Mouse (Mus musculus) lung, postnatal 25 days (tissue): Measurements from ENCODE around the gene Hist2h2aa2.
"Not testable (repeated sequence)": the region's sequence is repeated elsewhere in the genome, so short reads cannot be mapped to it uniquely, and the experiment has no call there.

Source experiments
- DNase-seq: peaks from one replicate; pipeline ENCODE4 v3.0.0; 2022; ENCODE audit warnings: low spot score

The Hist2h2aa2 gene

DNA sequence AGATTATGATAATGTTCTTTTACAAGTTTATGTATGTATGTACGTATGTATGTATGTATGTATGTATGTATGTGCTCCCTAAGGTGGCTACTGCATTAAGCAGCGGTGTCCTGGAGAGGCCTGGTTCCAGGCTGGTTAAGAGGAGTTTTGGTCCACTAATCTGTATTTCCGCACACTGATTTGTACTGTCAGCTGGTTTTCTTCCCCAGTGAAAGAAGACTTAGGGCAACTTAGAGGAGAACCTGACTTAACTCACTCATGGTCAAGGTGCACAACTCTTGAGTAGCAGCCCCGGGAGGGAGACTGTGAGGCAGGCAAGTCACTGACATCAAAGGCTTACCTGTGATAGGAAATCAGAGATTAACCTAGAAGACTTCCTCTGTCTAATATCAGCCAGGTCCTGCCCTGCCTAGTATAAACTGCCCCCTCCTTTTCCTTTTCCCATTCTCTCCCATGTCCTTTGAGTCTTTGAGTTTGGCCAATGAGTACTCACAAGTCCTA, 3.2 kb downstream of the Hist2h2aa2 start:
- no peak for DNase-seq

DNA sequence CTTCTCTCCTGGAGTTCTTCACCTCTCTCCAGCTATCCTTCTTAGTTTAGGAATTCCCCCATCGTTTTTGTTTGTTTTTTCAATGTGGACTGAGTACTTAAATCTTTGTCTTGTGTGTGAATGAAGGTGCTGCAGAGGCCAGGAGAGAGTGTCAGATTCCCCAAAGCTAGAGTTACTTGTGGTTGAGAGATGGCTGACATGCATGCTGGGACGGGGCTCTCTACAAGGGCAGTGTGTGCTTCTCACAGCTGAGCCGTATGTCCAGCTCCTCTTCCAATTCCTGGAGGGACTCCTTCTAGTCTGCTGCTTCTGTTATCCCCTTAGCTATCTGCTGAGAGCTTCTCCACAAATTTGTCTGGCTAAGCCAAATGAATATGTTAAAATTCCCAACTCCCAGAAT, 4.2 kb downstream of the Hist2h2aa2 start:
- no peak for DNase-seq

DNA sequence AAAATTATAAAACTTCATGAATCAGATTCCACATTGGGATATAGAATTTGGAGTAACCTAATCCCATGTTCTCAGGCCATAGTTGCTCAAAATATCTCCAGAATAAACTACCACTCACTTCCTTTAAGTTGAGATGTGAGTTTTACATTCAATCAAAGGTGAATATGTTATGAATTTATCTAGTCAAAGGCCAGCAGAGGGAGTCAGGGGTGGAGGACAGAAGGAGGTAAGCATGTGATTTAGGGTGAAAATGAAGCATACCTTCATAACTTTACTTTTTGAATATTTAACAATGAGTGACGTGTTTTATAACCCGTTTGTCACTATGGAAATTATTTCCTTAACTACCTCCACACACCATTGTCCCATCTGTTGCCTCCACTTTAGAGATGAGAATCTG, 5.2 kb downstream of the Hist2h2aa2 start:
- DNase-seq, result no peak

DNA sequence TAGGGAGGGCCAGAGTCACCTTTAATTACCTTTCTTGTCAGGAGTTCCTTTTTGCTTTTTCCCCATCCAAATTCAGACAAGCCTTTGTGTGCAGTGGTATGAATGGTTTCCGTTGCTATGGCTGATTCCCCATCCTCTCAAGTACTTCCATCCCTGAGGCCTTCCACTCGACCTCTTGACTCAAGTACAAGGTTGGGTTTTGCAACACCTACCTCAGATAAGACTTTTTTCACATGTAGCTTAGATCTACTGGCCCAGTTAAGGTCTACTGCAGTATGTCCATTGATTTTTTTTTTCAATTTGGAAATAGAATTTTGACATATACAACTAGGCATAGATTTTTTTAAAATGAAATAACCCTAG, 8.3 kb downstream of the Hist2h2aa2 start:
- DNase-seq, result peak; percentile 76

- no peak for DNase-seq
Measured at GRCm38 (mm10) chr3:96230910-96231757, 8.9 kb downstream of the Hist2h2aa2 start.

DNA sequence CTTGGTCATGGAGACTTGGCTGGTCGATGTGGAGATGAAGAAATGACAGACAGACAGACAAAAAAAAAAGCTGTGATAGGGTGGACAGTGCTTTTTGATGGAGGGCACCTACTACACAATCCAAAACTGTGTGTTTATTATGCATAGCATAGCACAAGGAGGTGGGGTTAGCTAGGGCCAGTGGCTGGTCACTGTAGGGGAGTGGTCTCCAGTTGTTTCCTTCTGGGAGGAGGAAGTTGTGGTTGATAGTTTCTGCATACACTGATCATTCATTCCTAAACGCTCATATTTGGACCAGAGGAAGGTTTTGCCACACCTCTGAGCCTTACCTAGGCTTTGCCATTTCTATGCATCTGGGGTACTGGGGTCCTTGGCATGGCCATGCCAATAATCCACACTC, 9.7 kb downstream of the Hist2h2aa2 start:
- no peak for DNase-seq

DNA sequence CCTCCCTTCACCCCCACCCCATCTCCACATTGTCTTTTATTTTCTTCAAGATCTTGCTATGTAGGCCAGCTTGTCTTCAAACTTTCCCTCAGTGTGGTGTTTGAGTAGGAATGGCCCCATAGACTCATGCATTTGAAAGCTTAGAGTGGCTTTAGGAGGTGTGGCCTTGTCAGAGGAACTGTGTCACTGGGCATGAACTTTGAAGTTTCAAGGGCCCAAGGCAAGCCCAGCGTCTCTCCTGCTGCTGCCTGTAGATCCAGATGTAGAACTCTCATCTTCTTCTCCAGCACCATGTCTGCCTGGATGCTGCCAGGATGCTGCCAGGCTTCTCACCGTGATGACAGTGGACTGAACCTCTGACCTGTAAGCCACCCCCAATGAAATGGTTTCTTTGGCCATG, 11.2 kb downstream of the Hist2h2aa2 start:
- DNase-seq, result no peak

- no peak for DNase-seq
Measured at GRCm38 (mm10) chr3:96226695-96227648, 13.1 kb downstream of the Hist2h2aa2 start.

DNA sequence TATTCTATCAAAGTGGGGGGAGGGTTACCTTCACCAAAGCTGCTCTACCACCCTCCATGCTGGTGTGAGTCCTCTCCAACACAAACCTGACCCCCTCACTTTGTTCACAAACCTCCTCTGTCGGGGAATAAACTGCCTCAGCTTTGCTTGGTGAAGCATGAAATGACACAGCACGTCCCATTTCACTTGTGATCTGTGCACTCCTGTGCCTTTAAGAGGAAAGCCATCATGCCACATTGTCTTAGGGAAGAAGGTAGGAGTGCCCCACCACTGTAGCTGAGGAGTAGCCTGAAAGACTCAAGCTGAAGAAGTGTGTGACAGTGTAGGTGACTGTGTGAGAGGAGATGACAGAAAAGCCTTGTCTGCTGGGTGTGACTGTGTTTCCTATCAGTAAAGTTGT, 14.7 kb downstream of the Hist2h2aa2 start:
- DNase-seq, result no peak

DNA sequence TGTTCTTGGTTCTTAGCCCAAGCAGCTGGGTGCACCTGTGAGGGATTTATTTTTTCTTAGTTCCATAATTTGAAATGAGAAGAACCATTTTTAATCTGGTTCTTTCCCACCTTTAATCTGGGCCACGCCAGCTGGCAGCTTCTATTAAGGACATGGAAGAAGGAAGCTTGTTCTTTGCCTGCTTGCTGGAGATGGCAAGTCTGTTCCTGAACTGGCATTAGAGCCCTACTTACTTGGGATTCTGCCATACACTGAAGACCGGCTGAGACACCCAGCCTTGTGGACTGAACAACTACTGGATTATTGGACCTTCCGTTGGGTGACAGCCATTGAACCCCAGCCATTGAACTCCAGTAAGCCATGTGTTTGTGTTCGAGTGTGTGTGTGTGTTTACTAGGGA, 17.3 kb downstream of the Hist2h2aa2 start:
- no peak for DNase-seq

- DNase-seq, result no peak
Measured at GRCm38 (mm10) chr3:96221640-96222038, 18.4 kb downstream of the Hist2h2aa2 start.

DNA sequence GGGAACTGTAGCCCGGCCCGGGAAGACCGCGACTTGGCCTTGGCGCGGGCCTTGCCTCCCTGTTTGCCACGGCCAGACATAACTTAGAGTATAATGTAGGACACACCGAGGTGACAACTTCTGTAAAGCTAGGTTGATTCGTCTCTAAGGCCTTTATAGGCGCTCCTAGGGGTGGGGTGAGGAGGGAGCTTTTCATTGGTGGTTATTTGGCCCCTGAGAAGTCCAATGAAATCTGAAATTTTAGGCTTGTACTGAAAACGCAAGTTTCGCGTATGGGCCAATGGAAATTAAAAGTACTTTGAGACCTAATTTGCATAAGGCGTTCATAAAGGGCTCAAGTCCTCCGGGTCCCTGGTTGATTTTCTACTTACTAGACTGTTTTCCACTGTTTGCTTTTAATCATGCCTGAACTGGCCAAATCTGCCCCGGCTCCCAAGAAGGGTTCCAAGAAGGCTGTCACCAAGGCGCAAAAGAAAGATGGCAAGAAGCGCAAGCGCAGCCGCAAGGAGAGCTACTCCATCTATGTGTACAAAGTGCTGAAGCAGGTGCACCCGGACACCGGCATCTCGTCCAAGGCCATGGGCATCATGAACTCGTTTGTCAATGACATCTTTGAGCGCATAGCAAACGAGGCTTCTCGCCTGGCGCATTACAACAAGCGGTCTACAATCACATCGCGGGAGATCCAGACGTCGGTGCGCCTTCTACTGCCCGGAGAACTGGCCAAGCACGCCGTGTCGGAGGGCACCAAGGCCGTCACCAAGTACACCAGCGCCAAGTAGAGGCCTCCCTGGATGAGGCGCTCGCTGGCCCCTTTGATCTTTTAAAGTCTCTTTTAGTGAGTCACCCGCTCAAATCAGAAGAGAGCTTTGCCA, 19.1 kb downstream of the Hist2h2aa2 start, which contains the start of the genes Hist2h2ac and Hist2h2be:
Hist2h2ac (minus strand) TSS at position 116 of the 875 bp plus-strand sequence.
Hist2h2be (plus strand) TSS at position 355 of the 875 bp plus-strand sequence.
- peak; percentile 96 for DNase-seq

GRCm38 (mm10) chr3:96220131-96220764, 19.8 kb downstream of the Hist2h2aa2 start:
- not testable (repeated sequence) for DNase-seq

- DNase-seq, result peak; percentile 90
Measured at GRCm38 (mm10) chr3:96219661-96220130, 20.4 kb downstream of the Hist2h2aa2 start, which contains the start of the genes Bola1 and Hist2h2ab. Gene Bola1, minus strand, starts transcription at chr3:96219709. Gene Hist2h2ab, plus strand, starts transcription at chr3:96219865.

GRCm38 (mm10) chr3:96219191-96219641, 20.9 kb downstream of the Hist2h2aa2 start:
- peak; percentile 46 for DNase-seq

DNA sequence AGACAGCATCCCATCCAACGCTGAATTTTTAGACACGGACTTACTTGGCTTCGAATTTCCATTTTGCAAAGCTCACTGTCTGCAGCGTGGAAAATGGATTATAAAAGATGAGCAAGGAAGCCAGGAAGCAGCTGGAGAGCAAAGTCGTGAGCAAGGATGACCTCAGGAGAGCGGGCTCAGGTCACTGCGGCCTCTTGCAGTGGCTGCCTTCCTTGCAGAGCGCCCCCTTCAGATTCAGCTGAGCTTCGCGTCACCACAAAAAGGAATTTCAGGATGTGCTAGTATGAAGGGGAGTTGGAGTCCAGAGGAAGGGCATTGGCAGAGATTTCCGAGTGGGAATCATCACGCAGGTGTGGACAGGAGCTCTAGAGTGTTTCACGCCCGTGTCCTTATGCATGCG, 30.8 kb downstream of the Hist2h2aa2 start:
- no peak for DNase-seq

DNA sequence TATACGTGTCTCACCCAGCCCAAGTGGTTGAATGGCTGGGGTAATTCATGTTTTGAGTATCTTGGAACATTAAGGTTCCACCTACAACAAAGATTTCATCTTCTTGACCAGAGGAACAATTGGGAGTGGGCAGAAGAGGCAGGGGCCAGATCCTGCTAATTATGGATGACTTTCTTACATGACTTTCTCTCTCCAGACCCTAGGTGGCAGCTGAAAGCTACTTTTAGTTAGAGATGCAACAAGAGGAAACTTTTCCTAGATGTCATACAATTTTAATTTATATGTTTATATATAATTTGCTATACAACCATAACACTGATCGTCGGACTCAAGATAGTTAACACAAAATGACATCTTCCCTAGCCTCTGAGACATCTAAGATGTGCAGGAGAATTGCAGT, 32.3 kb downstream of the Hist2h2aa2 start:
- DNase-seq, result no peak

DNA sequence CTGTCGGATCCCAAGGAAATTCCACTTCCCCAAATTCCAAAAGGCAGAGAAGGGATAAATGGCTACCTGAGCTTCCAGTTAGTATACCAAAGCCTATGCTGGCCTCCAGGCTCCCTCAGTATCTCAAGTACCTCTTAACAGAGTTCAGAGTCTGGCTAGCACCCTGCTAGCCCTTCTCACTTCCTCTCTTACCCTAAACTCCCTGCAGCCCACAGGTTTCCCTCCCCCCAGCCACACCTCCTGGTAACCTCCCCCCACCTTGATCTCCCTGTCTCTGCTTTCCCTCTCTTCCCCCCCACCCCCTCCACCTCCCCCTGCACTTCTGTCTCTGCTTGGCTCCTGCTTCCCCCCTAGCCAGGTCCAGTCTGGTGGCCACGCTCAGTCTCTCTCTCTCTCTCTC, 40.3 kb downstream of the Hist2h2aa2 start:
- no peak for DNase-seq

GRCm38 (mm10) chr3:96198601-96199251, 41.4 kb downstream of the Hist2h2aa2 start:
- DNase-seq, result not testable (repeated sequence)

GRCm38 (mm10) chr3:96198181-96198580, 41.9 kb downstream of the Hist2h2aa2 start:
- DNase-seq, result peak; percentile 50
